Mouse (Mus musculus) brain, embryonic 14.5 days (tissue): Measurements from ENCODE around the gene Ssbp1.

Experiments used
- CTCF ChIP-seq: fragments of 200-500 bp; IDR thresholded peaks from 2 replicates; pipeline ENCODE4 v1.5.1; 2012; ENCODE audit warnings: inconsistent platforms, mild to moderate bottlenecking, moderate library complexity, borderline replicate concordance; ENCODE audit not compliant: insufficient read depth, insufficient read length; ENCODE audit errors: extremely low read depth
- POLR2A ChIP-seq: fragments of 200-500 bp; IDR thresholded peaks from 2 replicates; pipeline ENCODE4 v1.6.1; 2012; ENCODE audit warnings: mild to moderate bottlenecking, inconsistent platforms, borderline replicate concordance; ENCODE audit not compliant: poor library complexity, insufficient read depth, insufficient read length, severe bottlenecking; ENCODE audit errors: extremely low read depth

DNA sequence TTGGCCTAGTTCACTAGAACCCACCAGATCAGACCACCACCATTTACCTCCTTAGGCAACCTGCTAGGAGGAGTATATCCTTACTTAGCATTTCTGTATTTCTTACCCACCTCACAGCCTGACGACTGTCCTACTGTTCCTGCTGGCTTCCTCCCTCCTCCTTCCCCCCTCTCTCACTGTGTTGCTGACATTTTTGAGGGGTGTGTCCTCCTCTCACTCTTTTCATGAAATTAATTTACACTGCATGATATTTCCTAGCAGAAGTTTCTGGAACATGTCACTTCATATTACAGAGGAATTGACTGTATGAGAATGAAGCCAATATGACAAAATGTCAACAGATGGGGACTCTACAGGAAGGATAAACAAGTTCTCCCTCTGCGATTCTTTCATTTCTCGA is 42.5 kb upstream of the Ssbp1 start:
- TF ChIP-seq POLR2A (no peak), CTCF (no peak)
